Mouse (Mus musculus) G1E-ER4 (cell line): ENCODE data around the gene Pigo. TPM values are rescaled to one million over a fixed set of nuclear protein-coding genes. Genes with fewer than 3 reads are reported as not detected.

Experiments
- GATA1 ChIP-seq: IDR thresholded peaks from one replicate; pipeline ENCODE4 v1.8.0; 2012; ENCODE audit warnings: low read length, inconsistent platforms
- polyA plus RNA-seq: library from polyadenylated mRNA; stranded (reverse); fragments of >175 nt; gene quantifications from 2 replicates; pipeline ENCODE4 v1.2.3, GENCODE M21; 2012

Pigo gene
- polyA plus RNA-seq, 1 experiment = 8.1 TPM

- TF ChIP-seq GATA1 = no peak
Observed at GRCm38 (mm10) chr4:42972952-42973351, 52.7 kb downstream of the Pigo start.

GRCm38 (mm10) chr4:42969304-42969703 is 56.3 kb downstream of the Pigo start, which contains the start of gene 1700022I11Rik:
TSS of gene 1700022I11Rik (plus strand) at chr4:42969604.
- TF ChIP-seq GATA1 = no peak

Other genes starting within 250 kb of the Pigo start
- 0.02 and 0.05 TPM in 2 replicates for gene Fam205a1, start 171.9 kb downstream of the Pigo start, polyA plus RNA-seq
- 0.02 TPM in 1 of 2 replicates, not detected in the other for gene Gm12394, start 169.0 kb downstream of the Pigo start, polyA plus RNA-seq
- not detected in 2 replicates for gene Fam205c, start 151.6 kb downstream of the Pigo start, polyA plus RNA-seq
- gene Phf24, start 109.2 kb downstream of the Pigo start, polyA plus RNA-seq = 0.04 and 0.11 TPM in 2 replicates
- gene Dnajb5, start 76.0 kb downstream of the Pigo start, polyA plus RNA-seq = 0.63 and 0.84 TPM in 2 replicates
- not detected in 2 replicates for gene 1700022I11Rik, start 56.2 kb downstream of the Pigo start, polyA plus RNA-seq
- gene Vcp, start 25.3 kb downstream of the Pigo start, polyA plus RNA-seq = 276 and 427 TPM in 2 replicates
- gene Fancg, start 15.3 kb downstream of the Pigo start, polyA plus RNA-seq = 5.6 and 8.7 TPM in 2 replicates
- gene Stoml2, start 5.9 kb upstream of the Pigo start, polyA plus RNA-seq = 193 and 244 TPM in 2 replicates
- 13.8 and 15.6 TPM in 2 replicates for gene Fam214b, start 20.4 kb upstream of the Pigo start, polyA plus RNA-seq
- gene Unc13b, start 33.1 kb upstream of the Pigo start, polyA plus RNA-seq = 0.16 TPM in 1 of 2 replicates, not detected in the other
- gene Atp8b5, start 241.3 kb upstream of the Pigo start, polyA plus RNA-seq = 0.06 TPM in 1 of 2 replicates, not detected in the other